Mouse (Mus musculus): ENCODE measurements around the gene Apba1.

Gene Apba1

GRCm38 (mm10) chr19:23980598-23980997 is 221.9 kb downstream of the Apba1 start:
- no peak for DNase-seq

- DNase-seq, result no peak
Observed at GRCm38 (mm10) chr19:23984186-23984585, 225.5 kb downstream of the Apba1 start.

GRCm38 (mm10) chr19:23987291-23987690 is 228.6 kb downstream of the Apba1 start:
- peak; percentile 46 for DNase-seq

GRCm38 (mm10) chr19:23988166-23988565 is 229.5 kb downstream of the Apba1 start:
- no peak for DNase-seq

- DNase-seq, result no peak
Observed at GRCm38 (mm10) chr19:23995766-23996399, 237.2 kb downstream of the Apba1 start.

Measured in lung, postnatal 36 days (tissue).